Mouse (Mus musculus) CH12.LX (cell line): ENCODE data around the gene Taf1c. TPM values are rescaled to one million over a fixed set of nuclear protein-coding genes. Genes with fewer than 3 reads are reported as not detected.

Experiments used
- DNase-seq: peaks from one replicate; pipeline ENCODE4 v3.0.0-alpha.2; 2013; ENCODE audit errors: extremely low read depth
- H3K27ac ChIP-seq: 2 replicates; pipeline ENCODE4 v1.5.1; 2012; ENCODE audit warnings: low read depth, mild to moderate bottlenecking, control low read depth, moderate library complexity; ENCODE audit not compliant: insufficient read depth
- H3K27me3 ChIP-seq: replicated peaks from 2 replicates; pipeline ENCODE3; 2012; ENCODE audit warnings: inconsistent platforms
- H3K36me3 ChIP-seq, 2 experiments: replicated peaks in 1 of 2; 2 replicates each; pipeline versions ENCODE3 to v1.6.1; 2012; ENCODE audit warnings: inconsistent platforms in 1 of 2, low read length in 1 of 2, mild to moderate bottlenecking in 1 of 2, mixed read lengths in 1 of 2, moderate library complexity in 1 of 2; ENCODE audit not compliant: control insufficient read depth in 1 of 2, insufficient read depth in 1 of 2
- H3K4me1 ChIP-seq, 2 experiments: 2 replicates each; pipeline ENCODE4 v1.6.1; 2012; ENCODE audit warnings: inconsistent platforms in 1 of 2, moderate library complexity in 1 of 2; ENCODE audit not compliant: insufficient read depth in 2 of 2, control insufficient read depth in 1 of 2
- H3K4me2 ChIP-seq: 2 replicates; pipeline ENCODE4 v1.6.1; 2012; ENCODE audit warnings: low read depth, mild to moderate bottlenecking, control low read depth; ENCODE audit not compliant: poor library complexity, insufficient read depth, severe bottlenecking
- H3K4me3 ChIP-seq, 3 experiments: fragments of 150-350 bp in 1 of 3; sonication (generic) in 1 of 3; replicated peaks in 1 of 3; 2 replicates each; pipeline versions ENCODE3 to v1.5.1; 2011 to 2012; ENCODE audit warnings: low read depth in 2 of 3, low read length in 2 of 3, mild to moderate bottlenecking in 2 of 3, moderate library complexity in 2 of 3, control low read depth in 1 of 3, improper control_type of control experiment in 1 of 3, inconsistent platforms in 1 of 3, mixed read lengths in 1 of 3; ENCODE audit not compliant: poor library complexity in 1 of 3
- H3K79me2 ChIP-seq: replicated peaks from 2 replicates; pipeline ENCODE4 v1.6.1; 2012; ENCODE audit warnings: mild to moderate bottlenecking, moderate library complexity; ENCODE audit not compliant: control insufficient read depth, poor library complexity, insufficient read depth, severe bottlenecking; ENCODE audit errors: extremely low read depth
- H3K9ac ChIP-seq: 2 replicates; pipeline ENCODE4 v1.6.1; 2012; ENCODE audit warnings: low read depth, mild to moderate bottlenecking, control low read depth, moderate library complexity; ENCODE audit not compliant: insufficient read depth
- H3K9me3 ChIP-seq: replicated peaks from 2 replicates; pipeline ENCODE3; 2012; ENCODE audit warnings: low read length, inconsistent platforms, mixed read lengths
- BHLHE40 ChIP-seq: IDR thresholded peaks from 2 replicates; pipeline ENCODE4 v1.6.1; 2011; ENCODE audit warnings: mild to moderate bottlenecking, low read depth, low read length, improper control_type of control experiment
- CTCF ChIP-seq, 2 experiments: IDR thresholded peaks in 1 of 2; conservative IDR thresholded peaks in 1 of 2; 2 replicates each; pipeline ENCODE4 v1.5.1; 2011 to 2012; ENCODE audit warnings: low read depth in 2 of 2, low read length in 2 of 2, improper control_type of control experiment in 1 of 2, inconsistent platforms in 1 of 2, mild to moderate bottlenecking in 1 of 2, moderate library complexity in 1 of 2
- E2F4 ChIP-seq: IDR thresholded peaks from 2 replicates; pipeline ENCODE4 v1.6.1; 2011; ENCODE audit warnings: low read depth, low read length, improper control_type of control experiment; ENCODE audit not compliant: insufficient replicate concordance
- ELF1 ChIP-seq: IDR thresholded peaks from 2 replicates; pipeline ENCODE4 v1.6.1; 2014; ENCODE audit warnings: low read depth, mild to moderate bottlenecking, inconsistent platforms, low read length, improper control_type of control experiment
- ETS1 ChIP-seq: conservative IDR thresholded peaks from 2 replicates; pipeline ENCODE4 v1.6.1; 2012; ENCODE audit warnings: low read depth, mild to moderate bottlenecking, inconsistent platforms, low read length, improper control_type of control experiment, moderate library complexity
- IRF4 ChIP-seq: IDR thresholded peaks from 2 replicates; pipeline ENCODE4 v1.6.1; 2014; ENCODE audit warnings: low read depth, mild to moderate bottlenecking, inconsistent platforms, low read length, improper control_type of control experiment
- JUN ChIP-seq: IDR thresholded peaks from 2 replicates; pipeline ENCODE4 v1.6.1; 2011; ENCODE audit warnings: low read depth, mild to moderate bottlenecking, low read length, improper control_type of control experiment, moderate library complexity; ENCODE audit not compliant: insufficient read depth
- KAT2A ChIP-seq: IDR thresholded peaks from 2 replicates; pipeline ENCODE4 v1.6.1; 2012; ENCODE audit warnings: low read length, improper control_type of control experiment, inconsistent platforms; ENCODE audit not compliant: insufficient replicate concordance
- MAFK ChIP-seq: IDR thresholded peaks from 2 replicates; pipeline ENCODE4 v1.6.1; 2011; ENCODE audit warnings: low read length, improper control_type of control experiment; ENCODE audit not compliant: insufficient replicate concordance
- MAZ ChIP-seq: IDR thresholded peaks from 2 replicates; pipeline ENCODE4 v1.6.1; 2012; ENCODE audit warnings: low read depth, mild to moderate bottlenecking, inconsistent platforms, low read length, improper control_type of control experiment, moderate library complexity
- NELFE ChIP-seq: IDR thresholded peaks from 2 replicates; pipeline ENCODE4 v1.6.1; 2011; ENCODE audit warnings: low read depth, low read length, improper control_type of control experiment
- PAX5 ChIP-seq: IDR thresholded peaks from 2 replicates; pipeline ENCODE4 v1.6.1; 2012; ENCODE audit warnings: low read length, inconsistent platforms, mixed read lengths
- POLR2A ChIP-seq: IDR thresholded peaks from 2 replicates; pipeline ENCODE4 v1.6.1; 2011; ENCODE audit warnings: low read depth, mild to moderate bottlenecking, improper control_type of control experiment, low read length
- RCOR1 ChIP-seq: conservative IDR thresholded peaks from 2 replicates; pipeline ENCODE4 v1.6.1; 2012; ENCODE audit warnings: low read depth, mild to moderate bottlenecking, inconsistent platforms, low read length, improper control_type of control experiment
- TBP ChIP-seq: conservative IDR thresholded peaks from 2 replicates; pipeline ENCODE4 v1.6.1; 2011; ENCODE audit warnings: low read depth, low read length, improper control_type of control experiment
- USF1 ChIP-seq: IDR thresholded peaks from 2 replicates; pipeline ENCODE4 v1.6.1; 2014; ENCODE audit warnings: low read depth, mild to moderate bottlenecking, inconsistent platforms, low read length, improper control_type of control experiment
- USF2 ChIP-seq: conservative IDR thresholded peaks from 2 replicates; pipeline ENCODE4 v1.6.1; 2011; ENCODE audit warnings: low read depth, low read length, improper control_type of control experiment
- ZC3H11A ChIP-seq: IDR thresholded peaks from 2 replicates; pipeline ENCODE4 v1.6.1; 2012; ENCODE audit warnings: low read depth, mild to moderate bottlenecking, inconsistent platforms, low read length, improper control_type of control experiment
- ZMIZ1 ChIP-seq: IDR thresholded peaks from 2 replicates; pipeline ENCODE4 v1.6.1; 2012; ENCODE audit warnings: low read depth, mild to moderate bottlenecking, inconsistent platforms, low read length, improper control_type of control experiment
- ZNF384 ChIP-seq: IDR thresholded peaks from 2 replicates; pipeline ENCODE4 v1.6.1; 2012; ENCODE audit warnings: low read depth, low read length, improper control_type of control experiment, inconsistent platforms
- dilution Hi-C: fragments of 300-500 bp; cut with MboI; formaldehyde crosslinking; loops from 2 replicates; pipeline ENCODE4 v1.14.3; 2020; ENCODE audit warnings: low sequenced_read_pairs; ENCODE audit not compliant: extremely low pct_unique_long_range_greater_than_20kb, extremely low pct_ligation_motif_present
- in situ Hi-C: fragments of 300-500 bp; cut with MboI; formaldehyde crosslinking; loops from 3 replicates; pipeline ENCODE4 v1.14.3; 2019; ENCODE audit warnings: low sequenced_read_pairs, low pct_ligation_motif_present, low pct_unique_long_range_greater_than_20kb, mixed read lengths
- polyA plus RNA-seq: library from polyadenylated mRNA; unstranded; fragments of >175 nt; gene quantifications from 2 replicates; pipeline ENCODE4 v1.2.1, GENCODE M21; 2012; ENCODE audit warnings: low read depth; ENCODE audit not compliant: insufficient read length
- total RNA-seq, 2 experiments: library from RNA; depleted of rRNA; stranded (reverse); fragments of 300-350 nt in 1 of 2; fragments of >200 nt in 1 of 2; gene quantifications; 2 replicates each; pipeline ENCODE4 v1.2.3; 2012 to 2014

Gene Taf1c
- total and polyA plus RNA-seq, 3 experiments: 11.0 to 14.9 (median 12.1) TPM

GRCm38 (mm10) chr8:119632909-119633308 is 27.9 kb upstream of the Taf1c start:
- H3K27me3 ChIP-seq: peaks cover 89% of the 10 kb centered on the region

GRCm38 (mm10) chr8:119632246-119632645 is 27.2 kb upstream of the Taf1c start:
- Histone ChIP-seq H3K4me3 (no peak overlapping the region), H3K4me2 (no peak overlapping the region), H3K4me1 (peaks cover 0 to 11% of the 10 kb centered on the region in 2 experiments; a peak in 3 of 4 replicates), H3K27ac (no peak overlapping the region), H3K9ac (no peak overlapping the region), H3K27me3 (peaks cover 87% of the 10 kb centered on the region), H3K79me2 (no peaks in the 10 kb centered on the region), H3K9me3 (no peaks in the 10 kb centered on the region), H3K36me3 (no peaks in the 10 kb centered on the region)
- TF ChIP-seq USF2 (no peak), CTCF (conservative IDR thresholded peaks at IDR 0.05 in 1 of 2, IDR thresholded peaks at IDR 0.05 in 1 of 2; ENCODE audit: low read depth in 2 of 2, low read length in 2 of 2) (no peak), JUN (no peak), ZMIZ1 (no peak), ETS1 (no peak), E2F4 (no peak), TBP (no peak), PAX5 (no peak), RCOR1 (no peak), USF1 (no peak), POLR2A (no peak), ELF1 (no peak), KAT2A (no peak), ZC3H11A (no peak), NELFE (no peak), ZNF384 (no peak), IRF4 (no peak)
- in situ Hi-C loops (no loop called here), dilution Hi-C loops (no loop called here)
- DNase-seq: no peak

More at GRCm38 (mm10) chr8:119632909-119633308, 27.9 kb upstream of the Taf1c start:
- Histone ChIP-seq H3K27ac (no peak overlapping the region), H3K4me1 (peaks cover 0 to 11% of the 10 kb centered on the region in 2 experiments; a peak in 3 of 4 replicates), H3K36me3 (no peaks in the 10 kb centered on the region), H3K4me2 (no peak overlapping the region), H3K4me3 (no peak overlapping the region), H3K79me2 (no peaks in the 10 kb centered on the region), H3K9me3 (no peaks in the 10 kb centered on the region), H3K9ac (no peak overlapping the region)
- TF ChIP-seq POLR2A (no peak), BHLHE40 (no peak), RCOR1 (no peak), ELF1 (no peak), MAFK (no peak), MAZ (no peak)
- no peak for DNase-seq
- in situ Hi-C loops (no loop called here), dilution Hi-C loops (no loop called here)
